Mouse (Mus musculus) limb, embryonic 13.5 days (tissue): Measurements from ENCODE around the gene Slc36a2. TPM values are rescaled to one million over a fixed set of nuclear protein-coding genes. Genes with fewer than 3 reads are reported as not detected.

Experiments
- ATAC-seq: fragments of 200-750 bp; cut with Nextera tagmentation; 2 replicates; pipeline ENCODE4 v1.8.0; 2017; ENCODE audit warnings: low read depth, moderate number of reproducible peaks, moderate TSS enrichment; ENCODE audit not compliant: low FRiP score
- H3K27ac ChIP-seq: fragments of 300-500 bp; sonication (generic); 2 replicates; pipeline ENCODE4 v1.5.1; 2015; ENCODE audit warnings: inconsistent platforms, mild to moderate bottlenecking, moderate library complexity
- H3K27me3 ChIP-seq: fragments of 300-500 bp; sonication (generic); 2 replicates; pipeline ENCODE4 v1.6.1; 2015; ENCODE audit warnings: mild to moderate bottlenecking, inconsistent platforms
- H3K36me3 ChIP-seq: fragments of 300-500 bp; sonication (generic); 2 replicates; pipeline ENCODE4 v1.6.1; 2015; ENCODE audit warnings: inconsistent platforms, mild to moderate bottlenecking, moderate library complexity
- H3K4me1 ChIP-seq: fragments of 300-500 bp; sonication (generic); 2 replicates; pipeline ENCODE4 v1.6.1; 2015; ENCODE audit warnings: inconsistent platforms
- H3K4me2 ChIP-seq: fragments of 300-500 bp; sonication (generic); replicated peaks from 2 replicates; pipeline ENCODE4 v1.6.1; 2015; ENCODE audit warnings: inconsistent platforms, mild to moderate bottlenecking, moderate library complexity
- H3K4me3 ChIP-seq: fragments of 300-500 bp; sonication (generic); 2 replicates; pipeline ENCODE4 v1.5.1; 2015; ENCODE audit warnings: moderate library complexity, mild to moderate bottlenecking, inconsistent platforms
- H3K9ac ChIP-seq: fragments of 300-500 bp; sonication (generic); 2 replicates; pipeline ENCODE4 v1.6.1; 2015; ENCODE audit warnings: mild to moderate bottlenecking, inconsistent platforms
- H3K9me3 ChIP-seq: fragments of 300-500 bp; sonication (generic); 2 replicates; pipeline ENCODE4 v1.6.1; 2016; ENCODE audit warnings: inconsistent platforms
- WGBS: fragments of 180-500 bp; shearing (Covaris S2); methylation state at CpG from one replicate; pipeline ENCODE4 v1.1.7; 2015; 5-methylcytosine and 5-hydroxymethylcytosine counted together
- polyA plus RNA-seq: library from polyadenylated mRNA; unstranded; fragments of >200 nt; fragmentation: Nextera tagmentation; extraction: Ambion mirVana; gene quantifications from 2 replicates; pipeline ENCODE4 v1.2.1, GENCODE M21; 2015

Gene Slc36a2
- polyA plus RNA-seq, 1 experiment from 2014 or later: 0.29 TPM

DNA sequence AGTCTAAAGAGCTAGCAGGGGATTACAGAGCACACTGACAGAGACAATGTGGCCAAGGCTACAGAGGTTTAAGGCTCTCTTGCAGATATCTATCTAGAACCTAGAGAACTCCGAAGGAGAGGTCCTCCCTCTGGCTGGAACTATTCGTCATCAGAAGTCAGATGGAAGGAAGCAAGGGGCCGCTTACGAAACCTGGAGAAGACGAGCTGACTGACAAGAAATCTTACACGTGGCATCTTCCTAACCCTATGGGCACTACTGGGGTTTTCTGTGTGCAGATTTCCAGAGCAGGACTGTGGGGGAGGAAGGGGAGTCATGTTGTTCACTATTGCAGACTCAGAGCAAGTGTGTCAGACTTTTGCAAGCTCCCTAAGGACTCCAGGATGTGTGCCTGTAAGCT, 37.5 kb downstream of the Slc36a2 start:
- Histone ChIP-seq H3K4me3 (no peak overlapping the region), H3K27me3 (no peaks in the 10 kb centered on the region), H3K36me3 (no peaks in the 10 kb centered on the region), H3K4me1 (peaks cover 4% of the 10 kb centered on the region; the same call in 1 of the 2 replicates), H3K27ac (no peak overlapping the region), H3K4me2 (no peak overlapping the region), H3K9ac (no peak overlapping the region), H3K9me3 (no peaks in the 10 kb centered on the region)
- ATAC-seq: no peak
- WGBS: 64% methylated on average over 6 of the region's 6 CpGs

DNA sequence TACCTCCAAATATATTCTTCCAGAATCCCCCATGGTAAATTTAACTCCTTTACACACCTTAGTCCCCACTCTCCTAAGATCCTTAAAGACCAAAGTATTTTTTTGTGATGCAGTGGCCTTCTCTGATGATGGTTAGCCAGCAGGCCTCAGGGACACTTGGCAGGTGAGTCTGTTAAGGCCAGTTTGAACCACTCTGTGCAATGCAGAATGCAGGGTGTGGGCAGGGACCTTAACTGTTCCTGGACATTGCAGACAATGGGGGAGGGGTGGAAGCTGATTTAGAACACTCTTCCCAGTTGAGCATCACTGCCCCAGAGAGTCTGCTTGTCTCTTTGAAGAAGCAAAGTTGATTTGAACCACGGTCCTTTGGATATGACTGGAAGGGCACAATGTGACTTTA, 38.0 kb downstream of the Slc36a2 start:
- no peaks in the 10 kb centered on the region for H3K36me3 ChIP-seq
- 88% methylated on average over 1 of the region's 1 CpGs for WGBS
- ATAC-seq: no peak
- H3K4me3 ChIP-seq: no peak overlapping the region
- peaks cover 4% of the 10 kb centered on the region; the same call in 1 of the 2 replicates for H3K4me1 ChIP-seq
- no peak overlapping the region for H3K4me2 ChIP-seq
- no peak overlapping the region for H3K9ac ChIP-seq
- H3K27me3 ChIP-seq: no peaks in the 10 kb centered on the region
- H3K9me3 ChIP-seq: no peaks in the 10 kb centered on the region
- no peak overlapping the region for H3K27ac ChIP-seq

- Histone ChIP-seq H3K4me2 (no peak overlapping the region), H3K9ac (no peak overlapping the region), H3K27me3 (no peaks in the 10 kb centered on the region), H3K9me3 (no peaks in the 10 kb centered on the region), H3K4me1 (peaks cover 4% of the 10 kb centered on the region; the same call in 1 of the 2 replicates), H3K27ac (no peak overlapping the region; the same call in 1 of the 2 replicates), H3K36me3 (no peaks in the 10 kb centered on the region), H3K4me3 (no peak overlapping the region)
- 34% methylated on average over 5 of the region's 5 CpGs for WGBS
- peak; percentile 67; the same call in 1 of the 2 replicates for ATAC-seq
Measured at GRCm38 (mm10) chr11:55144011-55144410, 40.9 kb downstream of the Slc36a2 start.

- 84% methylated on average over 4 of the region's 4 CpGs for WGBS
Measured at GRCm38 (mm10) chr11:55141502-55141901, 43.4 kb downstream of the Slc36a2 start.

DNA sequence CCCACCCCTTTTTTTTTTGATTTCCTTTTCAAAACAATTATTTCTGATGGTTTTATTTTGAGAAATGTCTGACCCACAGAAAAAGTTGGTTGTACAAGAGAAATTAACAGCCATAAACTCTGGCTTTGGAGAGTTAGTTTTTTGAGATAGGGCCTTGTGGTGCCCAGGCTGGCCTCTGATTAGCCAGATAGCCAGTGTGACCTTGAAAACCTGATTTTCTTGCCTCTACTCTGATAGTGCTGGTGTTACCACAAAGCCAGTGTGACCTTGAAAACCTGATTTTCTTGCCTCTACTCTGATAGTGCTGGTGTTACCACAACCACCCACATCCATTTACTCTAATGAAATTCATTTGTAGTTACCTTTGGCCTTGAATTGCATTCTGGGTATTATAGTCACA, 47.2 kb downstream of the Slc36a2 start:
- Histone ChIP-seq H3K4me2 (no peak overlapping the region), H3K9me3 (no peaks in the 10 kb centered on the region), H3K9ac (no peak overlapping the region), H3K4me1 (no peaks in the 10 kb centered on the region), H3K36me3 (no peaks in the 10 kb centered on the region), H3K27ac (no peak overlapping the region), H3K27me3 (no peaks in the 10 kb centered on the region), H3K4me3 (no peak overlapping the region)
- ATAC-seq: no peak

More at GRCm38 (mm10) chr11:55141502-55141901, 43.4 kb downstream of the Slc36a2 start:
- Histone ChIP-seq H3K27ac (no peak overlapping the region), H3K4me3 (no peak overlapping the region), H3K9ac (no peak overlapping the region), H3K27me3 (no peaks in the 10 kb centered on the region), H3K36me3 (no peaks in the 10 kb centered on the region), H3K4me1 (peaks cover 4% of the 10 kb centered on the region; the same call in 1 of the 2 replicates), H3K9me3 (no peaks in the 10 kb centered on the region), H3K4me2 (no peak overlapping the region)
- ATAC-seq: no peak

- Histone ChIP-seq H3K9ac (no peak overlapping the region), H3K27ac (no peak overlapping the region), H3K4me2 (no peak overlapping the region), H3K4me1 (no peaks in the 10 kb centered on the region), H3K4me3 (no peak overlapping the region), H3K36me3 (no peaks in the 10 kb centered on the region), H3K27me3 (no peaks in the 10 kb centered on the region), H3K9me3 (no peaks in the 10 kb centered on the region)
- 81% methylated on average over 15 of the region's 15 CpGs for WGBS
- no peak for ATAC-seq
Measured at GRCm38 (mm10) chr11:55136770-55137547, 47.9 kb downstream of the Slc36a2 start.

GRCm38 (mm10) chr11:55134871-55135270, 50.0 kb downstream of the Slc36a2 start:
- ATAC-seq: no peak
- Histone ChIP-seq H3K36me3 (no peaks in the 10 kb centered on the region), H3K9me3 (no peaks in the 10 kb centered on the region), H3K4me2 (no peak overlapping the region), H3K4me1 (no peaks in the 10 kb centered on the region), H3K27me3 (no peaks in the 10 kb centered on the region), H3K27ac (no peak overlapping the region), H3K4me3 (no peak overlapping the region), H3K9ac (no peak overlapping the region)
- 89% methylated on average over 5 of the region's 5 CpGs for WGBS

- Histone ChIP-seq H3K4me3 (no peak overlapping the region), H3K9me3 (no peaks in the 10 kb centered on the region), H3K27ac (no peak overlapping the region), H3K4me1 (no peaks in the 10 kb centered on the region), H3K9ac (no peak overlapping the region), H3K4me2 (no peak overlapping the region), H3K36me3 (no peaks in the 10 kb centered on the region), H3K27me3 (no peaks in the 10 kb centered on the region)
- ATAC-seq: no peak
- 91% methylated on average over 1 of the region's 1 CpGs for WGBS
Measured at GRCm38 (mm10) chr11:55134407-55134806, 50.5 kb downstream of the Slc36a2 start.

DNA sequence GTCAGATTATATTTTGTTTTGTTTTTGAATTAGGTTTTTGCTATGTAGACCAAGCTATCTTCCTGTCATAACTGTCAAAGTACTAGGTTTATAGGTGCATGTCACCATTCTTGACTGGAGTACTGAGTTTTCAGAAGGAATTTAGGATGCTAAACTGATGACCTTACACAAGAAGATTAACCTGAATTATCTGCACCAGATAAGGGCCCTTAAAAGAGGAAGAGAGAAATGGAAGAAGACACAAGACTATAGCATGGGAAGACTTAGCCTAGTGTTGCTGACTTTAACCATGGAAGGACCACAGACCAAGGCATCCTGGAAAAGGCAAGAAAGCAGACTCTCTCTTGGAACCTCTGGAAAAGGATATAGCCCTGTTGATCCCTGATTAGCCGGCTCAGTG, 51.7 kb downstream of the Slc36a2 start:
- Histone ChIP-seq H3K9me3 (no peaks in the 10 kb centered on the region), H3K4me2 (no peak overlapping the region), H3K4me1 (no peaks in the 10 kb centered on the region), H3K36me3 (no peaks in the 10 kb centered on the region), H3K27me3 (no peaks in the 10 kb centered on the region), H3K27ac (no peak overlapping the region), H3K9ac (no peak overlapping the region), H3K4me3 (no peak overlapping the region)
- no peak for ATAC-seq
- WGBS: 97% methylated on average over 1 of the region's 1 CpGs

- H3K9ac ChIP-seq: no peak overlapping the region
- H3K27ac ChIP-seq: no peak overlapping the region
- no peak for ATAC-seq
- H3K9me3 ChIP-seq: no peaks in the 10 kb centered on the region
- no peaks in the 10 kb centered on the region for H3K36me3 ChIP-seq
- no peaks in the 10 kb centered on the region for H3K27me3 ChIP-seq
- no peak overlapping the region for H3K4me3 ChIP-seq
- H3K4me2 ChIP-seq: no peak overlapping the region
- 68% methylated on average over 1 of the region's 1 CpGs for WGBS
- no peaks in the 10 kb centered on the region for H3K4me1 ChIP-seq
Measured at GRCm38 (mm10) chr11:55131946-55132345, 52.9 kb downstream of the Slc36a2 start.

DNA sequence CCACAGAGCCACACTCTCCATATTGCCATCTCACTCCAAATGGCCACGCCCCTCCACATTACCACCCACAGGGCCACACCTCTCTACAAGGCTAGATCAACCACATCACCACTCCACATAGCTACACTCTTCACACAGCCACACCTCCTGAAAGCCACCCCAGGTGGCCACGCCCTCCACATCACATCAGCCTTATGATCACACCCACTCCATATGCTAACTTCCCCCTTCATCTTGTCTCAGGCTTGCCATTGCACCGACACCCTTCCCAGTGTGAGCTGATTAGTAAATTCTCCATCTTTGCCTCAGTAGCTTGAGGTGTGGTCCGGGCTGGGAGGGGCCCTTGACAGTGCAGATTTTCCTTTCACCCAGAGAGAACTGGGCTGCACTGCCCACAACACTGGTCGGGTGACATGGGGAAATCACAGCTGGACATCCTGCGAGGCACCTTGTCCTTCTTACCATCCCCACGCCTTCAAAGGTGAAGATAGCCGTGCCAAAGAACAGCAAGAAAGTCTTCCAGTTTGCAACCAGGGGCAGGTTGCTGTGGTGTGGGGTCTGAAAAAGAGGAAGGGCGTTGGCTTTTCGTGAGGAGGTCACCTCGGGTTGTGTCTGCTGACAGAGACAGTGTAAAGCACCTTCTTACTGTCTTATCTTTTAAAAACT, 53.7 kb downstream of the Slc36a2 start:
- ATAC-seq: no peak
- Histone ChIP-seq H3K4me1 (no peaks in the 10 kb centered on the region), H3K9me3 (no peaks in the 10 kb centered on the region), H3K9ac (no peak overlapping the region), H3K4me2 (no peak overlapping the region), H3K36me3 (no peaks in the 10 kb centered on the region), H3K27me3 (no peaks in the 10 kb centered on the region), H3K4me3 (no peak overlapping the region), H3K27ac (no peak overlapping the region)
- WGBS: 85% methylated on average over 11 of the region's 11 CpGs

DNA sequence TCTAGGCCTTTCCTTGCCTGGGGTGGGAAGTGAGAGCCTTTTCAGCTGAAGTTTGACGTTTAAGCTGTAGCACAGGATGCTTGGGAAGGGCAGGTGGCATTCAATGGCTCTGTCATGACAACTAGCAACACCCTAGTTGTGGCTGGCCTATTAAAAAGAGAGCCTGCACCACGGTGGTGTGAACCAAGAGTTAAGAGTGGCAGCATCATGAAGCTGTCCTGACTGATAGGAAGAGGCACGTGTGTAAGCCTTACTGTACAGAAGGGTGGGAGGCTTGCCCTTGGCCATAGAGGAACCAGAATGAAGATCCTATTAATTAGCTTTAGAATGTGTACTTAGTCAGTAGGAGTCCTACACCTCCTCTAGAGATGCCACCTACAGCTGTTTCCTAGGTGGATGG, 56.5 kb downstream of the Slc36a2 start:
- Histone ChIP-seq H3K9ac (no peak overlapping the region), H3K4me3 (no peak overlapping the region), H3K9me3 (no peaks in the 10 kb centered on the region), H3K36me3 (no peaks in the 10 kb centered on the region), H3K4me1 (no peaks in the 10 kb centered on the region), H3K27ac (no peak overlapping the region), H3K27me3 (no peaks in the 10 kb centered on the region), H3K4me2 (no peak overlapping the region)
- no peak for ATAC-seq
- 80% methylated on average over 3 of the region's 3 CpGs for WGBS
